Mouse (Mus musculus): ENCODE measurements at regions not wholly inside any gene's neighbourhood (a gene's known extent, or its start where the extent isn't known, plus 50 kb on each side); places are given as distances from the start of the nearest gene placed in this dataset.

DNA sequence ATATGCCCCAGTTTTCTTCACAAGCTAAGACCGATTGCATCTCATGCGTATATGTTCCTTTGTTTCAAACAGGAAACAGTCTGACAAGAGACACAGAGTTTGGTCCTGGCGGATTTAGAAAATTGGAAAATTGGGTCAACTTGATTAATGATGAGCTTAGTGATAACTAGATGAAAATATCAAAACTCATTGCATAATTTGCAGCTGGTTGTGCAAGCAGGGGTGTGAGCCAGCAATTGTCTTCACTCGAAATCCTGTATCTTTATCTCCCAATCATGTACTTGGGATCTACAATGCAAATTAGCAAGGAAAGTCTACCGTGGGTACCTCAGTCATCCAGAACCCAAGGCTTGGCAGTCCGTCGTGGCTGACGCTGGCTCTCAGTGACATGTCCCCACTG is 128.9 kb upstream of the N6amt1 start:
- DNase-seq: no peak

DNA sequence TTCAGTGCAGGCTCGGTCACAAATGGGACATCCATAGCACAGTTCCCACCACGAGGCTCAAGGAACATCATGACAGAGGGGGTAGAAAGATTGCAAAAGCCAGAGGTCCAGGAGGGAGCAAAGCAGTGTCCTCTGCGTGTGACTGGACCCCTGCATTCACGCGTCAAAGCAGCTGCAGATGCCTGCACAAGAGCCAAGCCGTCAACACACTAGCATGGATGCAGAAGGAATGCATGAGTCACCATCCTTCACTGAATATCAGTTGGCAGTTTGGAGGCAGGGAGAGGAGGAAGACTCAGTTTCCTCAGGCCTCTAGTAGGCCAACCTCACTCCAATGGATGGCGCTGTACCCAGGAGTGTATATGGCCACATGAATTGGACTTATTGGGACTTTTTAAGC is 130.0 kb upstream of the N6amt1 start:
- no peak for DNase-seq

GRCm38 (mm10) chr16:87220611-87221010 is 133.4 kb upstream of the N6amt1 start:
- DNase-seq: no peak

DNA sequence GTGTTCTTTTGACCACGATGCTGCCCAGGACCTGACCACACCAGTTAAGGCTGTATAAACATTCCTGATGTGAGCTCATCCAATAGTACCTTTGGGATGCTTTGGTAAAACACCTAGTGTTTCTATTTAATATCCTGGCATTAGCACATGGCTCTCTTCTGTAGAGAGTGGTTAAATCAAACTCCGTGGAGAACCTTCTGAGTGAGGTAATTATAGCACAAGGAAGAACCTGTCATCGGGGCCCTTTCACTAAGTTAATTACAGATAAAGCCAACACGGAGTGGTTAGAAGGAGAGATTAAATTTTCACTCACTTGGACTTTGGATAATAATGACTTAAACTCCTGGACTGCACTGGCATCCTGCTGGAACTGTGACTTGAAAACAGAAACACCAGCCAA is 133.8 kb upstream of the N6amt1 start:
- DNase-seq: no peak

DNA sequence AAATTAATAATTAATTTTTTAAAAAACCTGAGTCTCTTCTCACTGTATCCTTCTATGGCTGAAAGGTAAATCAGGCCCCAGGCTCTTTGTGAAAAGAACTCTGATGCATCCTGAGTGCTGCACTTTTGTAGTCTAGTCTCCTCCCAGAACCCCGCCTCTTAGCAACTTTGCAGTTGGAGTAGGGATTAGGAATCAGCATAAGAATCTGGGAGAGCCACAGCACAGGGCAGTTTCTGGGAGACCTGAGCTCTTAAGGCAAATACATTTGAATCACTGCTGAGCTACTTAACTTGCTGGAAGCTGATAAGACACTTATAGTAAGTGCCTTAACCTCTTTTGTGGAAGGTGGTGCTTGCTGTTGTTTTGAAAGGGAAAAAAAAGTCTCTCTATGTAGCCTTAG is 146.1 kb upstream of the N6amt1 start:
- no peak for DNase-seq

DNA sequence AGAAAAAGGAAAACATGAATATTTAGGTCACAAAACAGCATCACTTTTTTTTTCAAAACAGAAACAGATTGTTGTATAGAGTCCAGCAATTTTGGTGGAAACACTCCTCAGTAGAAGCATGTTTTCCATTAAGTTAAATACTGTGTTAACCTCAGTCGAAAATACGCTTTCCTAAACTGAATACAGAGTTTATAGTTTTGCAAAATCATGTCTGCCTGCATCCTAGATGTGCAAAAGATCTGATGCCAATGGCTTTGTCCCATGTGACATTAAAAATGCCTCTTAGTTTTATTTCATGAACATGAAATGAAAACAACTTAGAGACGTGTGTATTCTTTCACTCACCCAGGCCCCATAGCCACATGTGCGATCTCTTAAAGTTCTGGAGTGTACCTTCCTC is 163.5 kb upstream of the N6amt1 start:
- DNase-seq: no peak

- no peak for DNase-seq
Observed at GRCm38 (mm10) chr16:87188737-87189136, 165.2 kb upstream of the N6amt1 start.

DNA sequence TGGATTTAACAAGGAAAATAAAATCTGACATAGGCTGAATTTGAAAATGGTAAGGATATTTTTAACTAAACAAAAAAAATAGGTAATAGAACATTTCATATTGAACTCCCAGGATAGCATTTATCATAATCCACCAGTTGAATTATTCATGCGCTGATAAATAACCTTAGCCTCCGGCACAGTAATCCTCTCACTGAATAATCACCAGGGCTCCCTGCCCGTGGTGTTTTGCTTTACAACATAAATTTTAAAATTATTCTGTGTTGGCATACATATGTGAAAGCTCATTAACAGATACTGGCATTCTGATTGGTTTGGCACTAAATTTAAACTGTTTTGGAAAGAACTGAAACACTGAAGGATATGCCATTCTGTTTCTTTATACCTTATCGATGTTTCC is 181.6 kb upstream of the N6amt1 start:
- DNase-seq: no peak

GRCm38 (mm10) chr16:87139301-87139700 is 214.7 kb upstream of the N6amt1 start:
- no peak for DNase-seq

DNA sequence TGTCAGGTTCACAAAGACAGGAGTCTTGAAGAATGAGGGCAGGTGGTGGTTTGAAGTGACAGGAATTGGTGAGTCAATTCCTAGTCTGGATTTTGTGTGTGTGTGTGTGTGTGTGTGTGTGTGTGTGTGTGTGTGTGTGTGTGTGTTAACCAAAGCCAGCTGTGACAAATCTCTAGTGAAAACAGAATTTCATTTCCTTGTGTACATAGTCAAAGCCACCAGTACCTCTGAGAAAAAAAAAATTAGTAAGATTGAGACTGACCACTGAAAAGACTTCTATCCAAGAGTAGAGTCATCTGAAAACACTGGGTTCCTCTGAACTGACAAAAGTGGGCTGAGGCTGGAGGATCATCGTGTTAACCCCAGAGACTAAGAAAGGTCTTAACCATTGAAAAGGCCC is 217.5 kb upstream of the N6amt1 start:
- DNase-seq: no peak

DNA sequence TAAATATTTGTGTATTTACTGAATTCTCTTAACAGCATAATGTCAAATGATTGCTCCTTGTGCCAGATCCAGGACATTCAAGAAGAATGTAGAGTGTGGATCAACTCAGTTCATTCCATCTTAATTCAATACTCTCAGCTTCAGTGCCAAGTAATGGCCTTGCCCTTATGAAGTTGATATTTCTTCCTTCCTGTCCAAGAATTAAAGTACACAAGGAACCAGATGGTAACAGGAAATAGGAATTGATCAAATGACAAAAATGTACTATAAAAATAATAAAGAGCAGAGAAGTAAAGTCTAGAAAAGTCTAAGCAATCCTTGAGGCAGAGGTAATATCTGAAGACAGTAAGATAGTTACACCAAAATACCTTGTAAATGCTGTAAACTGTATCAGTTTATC is 219.5 kb upstream of the N6amt1 start:
- DNase-seq: no peak

DNA sequence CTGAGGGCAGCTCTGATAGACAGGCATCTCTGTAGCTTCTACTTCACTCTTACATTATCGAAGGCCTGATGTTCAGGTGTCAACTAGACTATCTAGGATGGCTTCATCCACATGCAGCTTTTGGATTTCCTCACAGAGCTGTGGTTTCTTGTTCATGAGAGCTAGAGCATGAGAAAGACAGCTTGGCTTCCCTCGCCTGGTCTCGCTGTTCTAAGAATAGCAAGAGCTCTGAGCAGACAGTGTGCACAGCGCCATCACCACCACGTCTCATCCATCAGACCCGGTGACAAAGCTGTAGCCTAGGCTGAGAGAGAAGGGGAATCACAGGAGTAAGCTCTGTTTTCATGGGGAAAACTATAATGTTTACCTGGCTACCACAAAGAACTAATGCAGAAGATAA is 220.1 kb upstream of the N6amt1 start:
- no peak for DNase-seq

DNA sequence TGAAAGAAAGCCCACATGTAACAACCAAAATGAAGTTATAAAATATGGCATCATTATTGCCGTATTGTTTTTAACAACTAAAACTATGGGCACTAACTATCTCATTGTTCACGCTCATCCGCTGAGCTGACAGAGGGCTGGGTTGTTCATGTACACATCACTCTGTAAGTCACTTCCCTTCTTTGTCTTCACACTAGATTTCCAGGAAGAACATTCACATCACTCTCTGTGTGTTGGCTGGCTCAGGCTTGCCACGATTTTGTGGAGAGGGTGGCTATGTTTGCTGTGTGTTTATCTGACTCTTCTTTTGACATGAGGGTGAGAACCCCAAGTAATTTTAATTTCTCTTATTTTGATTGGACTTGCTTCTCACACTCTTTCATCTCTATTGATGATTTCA is 221.9 kb upstream of the N6amt1 start:
- no peak for DNase-seq

DNA sequence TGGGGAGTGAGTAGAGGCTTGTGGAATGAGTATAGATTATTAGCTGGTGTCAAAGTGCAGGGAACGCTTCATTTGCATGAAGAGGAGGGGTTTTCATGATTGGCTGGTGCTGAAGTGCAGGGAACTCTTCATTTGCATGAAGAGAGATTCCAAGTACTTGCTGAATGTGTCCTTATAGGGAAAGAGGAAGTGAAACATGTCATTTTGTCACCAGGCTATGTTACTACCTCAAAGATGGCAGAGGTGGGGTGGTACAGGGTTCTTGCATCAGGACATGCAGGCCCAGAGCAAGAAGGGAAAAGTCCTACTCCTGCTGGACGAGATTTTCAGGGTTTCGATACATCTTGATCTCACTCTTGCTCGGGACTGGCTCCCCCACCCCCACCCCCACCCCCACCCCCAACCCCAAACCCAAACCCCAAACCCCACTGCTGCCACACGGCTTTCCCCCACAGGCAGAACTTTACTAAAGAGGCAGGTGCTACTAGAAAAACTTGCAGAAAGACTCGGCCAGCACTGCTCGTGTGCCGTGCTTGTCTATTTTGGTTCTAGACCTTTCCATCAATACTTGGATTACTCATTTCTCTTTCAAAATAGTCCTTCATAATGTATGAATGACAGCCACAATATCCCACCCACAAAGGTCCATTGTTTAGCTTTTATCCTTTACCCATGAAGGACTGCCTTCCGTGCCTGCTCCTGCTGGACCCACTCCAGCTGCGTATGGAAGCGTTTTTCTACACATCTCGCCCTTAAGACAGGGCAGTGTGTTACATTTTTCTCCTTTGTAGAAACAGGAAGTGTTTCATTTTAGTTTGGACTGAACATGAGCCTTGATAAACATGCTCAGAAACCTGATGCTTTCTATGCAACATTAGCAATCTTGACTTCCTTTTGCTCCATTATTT is 223.0 kb upstream of the N6amt1 start:
- no peak for DNase-seq

GRCm38 (mm10) chr16:87129021-87129420 is 225.0 kb upstream of the N6amt1 start:
- DNase-seq: no peak

DNA sequence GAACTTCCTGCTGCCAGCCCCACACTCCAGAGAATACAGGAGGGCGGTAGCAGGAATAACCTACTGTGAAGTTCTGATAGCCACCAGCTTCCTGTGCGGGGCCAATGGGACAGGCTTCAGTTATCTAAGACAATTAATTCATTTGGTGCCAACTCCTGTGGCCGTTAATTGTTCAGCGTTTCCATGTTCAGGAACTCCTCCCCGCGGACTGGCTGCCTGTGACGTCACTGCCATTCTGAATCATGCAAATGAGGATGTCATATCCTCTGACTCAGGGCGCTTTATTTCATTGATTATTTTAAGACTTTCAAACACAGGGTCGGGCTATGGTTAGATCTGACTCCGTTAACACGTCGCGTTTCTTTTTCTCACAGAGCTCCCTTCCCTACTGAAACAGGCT is 225.8 kb upstream of the N6amt1 start:
- DNase-seq: peak; percentile 5

GRCm38 (mm10) chr16:87124519-87124918 is 229.5 kb upstream of the N6amt1 start:
- DNase-seq: no peak

DNA sequence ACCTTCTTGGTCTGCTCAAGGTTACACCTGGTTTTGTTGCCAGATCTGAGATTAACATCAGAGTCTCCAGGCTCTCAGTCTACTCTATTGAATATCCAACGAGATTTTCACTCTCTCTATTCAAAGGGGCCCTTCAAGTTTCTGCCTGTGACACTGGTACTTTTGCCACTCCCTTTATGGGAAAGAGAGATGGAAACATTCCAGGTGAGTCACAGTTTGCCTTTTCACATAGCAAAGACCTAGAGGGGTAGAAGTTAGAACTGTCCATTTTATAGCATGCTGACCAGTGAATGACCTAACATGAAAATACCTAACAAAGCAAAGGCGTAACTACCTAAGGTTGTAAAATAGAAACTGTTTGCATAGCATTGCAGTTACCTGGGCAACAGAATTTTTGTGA is 250.4 kb upstream of the N6amt1 start:
- DNase-seq: no peak

DNA sequence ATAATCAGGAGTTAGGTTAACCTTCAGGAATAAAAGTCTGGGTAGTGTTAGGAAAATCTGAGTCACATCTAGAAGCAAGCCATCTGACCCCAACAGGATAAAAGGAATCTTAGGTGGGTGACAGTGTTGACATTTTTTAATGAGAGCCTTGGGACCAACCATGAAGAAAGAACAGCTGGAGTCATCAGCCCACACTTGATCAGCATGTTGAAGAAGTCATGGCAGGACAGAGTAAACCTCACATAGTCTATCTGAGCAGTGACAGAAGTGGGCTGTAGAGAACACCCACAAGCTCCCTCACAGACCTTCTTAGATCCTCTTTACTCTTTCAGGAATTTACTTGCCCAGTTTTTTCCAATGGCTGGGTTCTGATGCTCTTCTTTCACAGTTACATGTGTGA is 251.9 kb upstream of the N6amt1 start:
- DNase-seq: no peak

DNA sequence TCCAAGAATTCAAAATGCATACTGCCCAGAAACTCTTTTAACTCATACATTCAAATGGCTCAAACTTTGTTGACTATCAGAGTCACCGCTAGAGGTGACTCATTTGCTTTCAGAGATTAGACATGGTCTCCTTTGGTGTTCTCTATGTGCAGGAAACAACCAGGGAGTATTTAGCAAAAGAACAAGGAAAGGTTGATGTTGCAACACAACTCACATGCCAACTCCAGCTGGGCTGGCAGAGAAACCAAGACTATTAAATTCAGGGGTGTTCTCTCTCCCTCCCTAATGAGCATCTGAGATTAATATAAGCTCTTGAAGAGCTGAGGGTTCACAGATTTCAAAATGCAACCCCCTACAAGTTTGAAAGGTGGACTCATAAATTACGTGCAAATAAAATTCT is 262.0 kb upstream of the N6amt1 start:
- no peak for DNase-seq

DNA sequence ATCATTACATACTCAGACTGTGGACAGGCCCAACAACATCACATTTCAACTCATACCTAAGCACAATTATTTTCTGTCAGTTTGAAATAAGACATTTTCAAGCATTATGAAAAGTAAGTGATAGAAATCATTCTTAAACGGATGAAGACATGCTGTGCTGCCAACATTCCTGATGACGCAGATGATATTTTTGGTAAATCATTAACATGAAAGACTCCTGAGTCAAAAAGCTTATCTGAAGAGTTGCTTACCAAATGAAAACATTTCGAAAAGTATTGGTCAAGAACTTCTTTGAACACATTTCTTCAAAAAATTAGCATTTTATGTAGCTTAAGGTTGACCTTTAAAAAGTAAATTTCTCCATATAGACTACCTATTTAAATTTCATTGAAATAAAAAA is 264.7 kb upstream of the N6amt1 start:
- no peak for DNase-seq

DNA sequence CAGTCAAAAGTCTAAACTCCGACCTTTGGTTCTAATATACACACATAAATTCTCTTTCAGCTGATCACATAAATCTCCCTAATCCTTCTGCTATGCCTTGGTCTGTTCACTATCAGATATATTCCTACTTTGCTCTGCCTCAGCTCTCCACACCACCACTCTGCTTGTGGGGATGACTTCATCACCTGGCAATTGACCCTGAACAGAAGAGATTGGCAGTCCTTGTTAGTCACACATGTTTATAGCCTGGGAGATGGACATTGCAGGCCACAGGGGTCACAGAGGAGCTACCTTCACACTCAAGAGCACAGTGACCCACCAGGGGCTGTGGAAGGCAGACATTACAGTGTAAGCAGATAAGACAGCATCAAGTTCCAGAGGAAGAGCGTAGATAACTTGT is 270.5 kb upstream of the N6amt1 start:
- no peak for DNase-seq

DNA sequence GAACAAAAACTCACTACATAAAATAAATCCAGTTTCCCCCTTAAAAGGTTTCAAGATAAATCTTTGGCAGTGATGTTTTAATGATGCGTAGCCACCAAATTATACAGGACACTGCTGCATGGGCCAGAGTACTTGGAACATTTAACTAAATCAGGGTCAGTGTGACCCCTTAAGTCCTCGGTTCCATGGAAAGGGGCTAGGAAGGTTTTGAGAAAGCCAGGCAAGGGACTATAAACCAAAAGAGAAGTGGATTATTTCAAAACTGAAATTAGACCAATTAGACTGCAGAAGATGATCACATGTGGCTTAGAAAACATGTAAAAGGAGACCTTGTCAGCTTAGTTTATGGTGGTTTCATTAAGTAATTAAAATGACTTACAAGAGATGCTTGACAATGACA is 276.6 kb upstream of the N6amt1 start:
- DNase-seq: no peak

GRCm38 (mm10) chr16:87069294-87069693 is 284.7 kb upstream of the N6amt1 start:
- DNase-seq: no peak

- no peak for DNase-seq
Observed at GRCm38 (mm10) chr16:87067981-87068380, 286.0 kb upstream of the N6amt1 start.

Measured in cerebellum, adult 9-10 months (tissue).